Mouse (Mus musculus): ENCODE results near the gene Lrrc47. TPM values are rescaled to one million over a fixed set of nuclear protein-coding genes. Genes with fewer than 3 reads are reported as not detected.
A peak's percentile ranks its signal among the peaks of the same experiment; 100 is the strongest.

Lrrc47 gene
- polyA plus RNA-seq, 1 experiment from 2014 or later: 10.9 TPM

DNA sequence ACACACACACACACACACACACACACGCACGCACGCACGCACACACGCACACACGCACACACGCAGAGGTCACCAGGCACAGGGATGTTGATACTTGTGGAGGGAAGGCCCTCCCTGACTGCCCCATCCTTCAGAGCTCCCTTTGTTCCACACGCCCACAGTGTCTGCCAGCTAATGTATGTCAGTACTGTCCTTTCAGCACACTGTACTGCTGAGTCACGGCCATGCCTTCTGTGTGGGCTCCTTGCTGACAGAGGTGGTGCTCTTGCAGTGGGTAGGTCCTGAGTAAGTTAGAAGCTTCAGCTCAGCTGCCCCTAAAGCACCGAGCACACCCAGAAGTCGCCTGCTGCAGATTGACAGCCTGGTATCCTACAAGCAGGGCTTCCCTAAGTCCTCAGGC lies 31.1 kb upstream of the Lrrc47 start:
- H3K9ac ChIP-seq (ENCODE audit: low read length): no peak overlapping the region
- 81% methylated on average over 10 of the region's 11 CpGs for WGBS
- no peak overlapping the region for H3K4me2 ChIP-seq (ENCODE audit: low read depth, low read length)
- no peaks in the 10 kb centered on the region for H3K9me3 ChIP-seq (replicated peaks; ENCODE audit: control insufficient read depth, low read length)
- no peak overlapping the region for H3K27ac ChIP-seq (ENCODE audit: low read length)
- peaks cover 23% of the 10 kb centered on the region; the same call in 1 of the 2 replicates for H3K36me3 ChIP-seq (ENCODE audit: control insufficient read depth, insufficient read depth, low read length)
- no peak overlapping the region for H3K4me3 ChIP-seq (replicated peaks; ENCODE audit: low read length)
- no peak for ATAC-seq (ENCODE audit: insufficient read depth, low FRiP score)
- no peaks in the 10 kb centered on the region for H3K27me3 ChIP-seq (ENCODE audit: control insufficient read depth, insufficient read depth, low read length)
- peaks cover 8% of the 10 kb centered on the region for H3K4me1 ChIP-seq (ENCODE audit: control insufficient read depth, insufficient read depth, low read length)

DNA sequence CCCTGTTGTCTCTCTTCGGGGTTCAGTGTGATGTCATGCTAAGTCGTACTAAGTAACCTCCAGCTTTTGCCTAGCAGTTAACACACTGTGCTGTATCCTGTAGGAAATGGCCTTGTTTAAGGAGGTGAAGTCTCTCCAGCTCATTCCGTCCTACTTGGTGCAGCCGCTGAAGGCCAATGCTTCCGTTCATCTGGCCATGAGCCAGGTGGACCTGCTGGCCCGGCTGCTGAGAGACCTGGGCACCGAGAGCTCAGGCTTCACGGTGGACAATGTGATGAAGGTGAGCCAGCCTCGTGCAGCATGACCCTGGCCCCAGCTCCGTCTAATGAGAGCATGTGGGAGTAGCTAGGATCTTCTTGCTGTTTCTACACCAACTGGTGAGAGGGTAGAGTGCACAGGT lies 18.8 kb upstream of the Lrrc47 start:
- Histone ChIP-seq H3K9ac (ENCODE audit: low read length) (no peak overlapping the region), H3K9me3 (replicated peaks; ENCODE audit: control insufficient read depth, low read length) (no peaks in the 10 kb centered on the region), H3K4me2 (ENCODE audit: low read depth, low read length) (no peak overlapping the region), H3K4me3 (replicated peaks; ENCODE audit: low read length) (no peak overlapping the region), H3K4me1 (ENCODE audit: control insufficient read depth, insufficient read depth, low read length) (no peaks in the 10 kb centered on the region), H3K27ac (ENCODE audit: low read length) (no peak overlapping the region), H3K27me3 (ENCODE audit: control insufficient read depth, insufficient read depth, low read length) (no peaks in the 10 kb centered on the region), H3K36me3 (ENCODE audit: control insufficient read depth, insufficient read depth, low read length) (peaks cover 25% of the 10 kb centered on the region)
- no peak for ATAC-seq (ENCODE audit: insufficient read depth, low FRiP score)
- 91% methylated on average over 10 of the region's 10 CpGs for WGBS

GRCm38 (mm10) chr4:153993505-153993904 lies 18.0 kb upstream of the Lrrc47 start:
- Histone ChIP-seq H3K27me3 (ENCODE audit: control insufficient read depth, insufficient read depth, low read length) (no peaks in the 10 kb centered on the region), H3K4me2 (ENCODE audit: low read depth, low read length) (no peak overlapping the region), H3K27ac (ENCODE audit: low read length) (no peak overlapping the region), H3K9me3 (replicated peaks; ENCODE audit: control insufficient read depth, low read length) (no peaks in the 10 kb centered on the region), H3K36me3 (ENCODE audit: control insufficient read depth, insufficient read depth, low read length) (peaks cover 19% of the 10 kb centered on the region), H3K4me3 (replicated peaks; ENCODE audit: low read length) (no peak overlapping the region), H3K9ac (ENCODE audit: low read length) (no peak overlapping the region), H3K4me1 (ENCODE audit: control insufficient read depth, insufficient read depth, low read length) (no peaks in the 10 kb centered on the region)
- WGBS: 91% methylated on average over 8 of the region's 8 CpGs
- ATAC-seq (ENCODE audit: insufficient read depth, low FRiP score): no peak

GRCm38 (mm10) chr4:154005488-154005887 lies 6.0 kb upstream of the Lrrc47 start:
- no peak overlapping the region for H3K4me3 ChIP-seq (replicated peaks; ENCODE audit: low read length)
- no peaks in the 10 kb centered on the region for H3K9me3 ChIP-seq (replicated peaks; ENCODE audit: control insufficient read depth, low read length)
- H3K4me2 ChIP-seq (ENCODE audit: low read depth, low read length): no peak overlapping the region
- H3K27ac ChIP-seq (ENCODE audit: low read length): no peak overlapping the region
- 87% methylated on average over 5 of the region's 5 CpGs for WGBS
- no peak for ATAC-seq (ENCODE audit: insufficient read depth, low FRiP score)
- H3K36me3 ChIP-seq (ENCODE audit: control insufficient read depth, insufficient read depth, low read length): peaks cover 3% of the 10 kb centered on the region; the same call in 1 of the 2 replicates
- no peaks in the 10 kb centered on the region for H3K4me1 ChIP-seq (ENCODE audit: control insufficient read depth, insufficient read depth, low read length)
- H3K9ac ChIP-seq (ENCODE audit: low read length): no peak overlapping the region
- H3K27me3 ChIP-seq (ENCODE audit: control insufficient read depth, insufficient read depth, low read length): no peaks in the 10 kb centered on the region

DNA sequence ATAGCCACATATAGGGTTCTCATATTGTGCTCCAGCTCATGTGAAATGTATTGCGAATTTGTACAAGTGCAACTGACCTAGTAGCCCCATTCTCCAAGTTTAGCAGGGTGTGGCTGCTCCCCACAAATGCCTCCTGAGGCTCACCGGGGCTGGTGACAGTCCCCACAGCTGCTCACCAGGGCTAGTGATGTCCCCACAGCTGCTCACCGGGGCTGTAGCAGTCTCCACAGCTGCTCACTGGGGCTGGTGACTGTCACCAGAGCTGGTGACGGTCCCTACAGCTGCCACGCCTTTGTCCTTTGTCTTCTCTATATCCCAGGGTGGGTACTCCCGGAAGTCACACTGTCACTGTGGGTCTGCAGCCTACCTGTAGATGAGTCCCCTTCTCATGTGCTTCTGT lies 5.3 kb upstream of the Lrrc47 start:
- H3K27ac ChIP-seq (ENCODE audit: low read length): no peak overlapping the region
- no peak for ATAC-seq (ENCODE audit: insufficient read depth, low FRiP score)
- no peaks in the 10 kb centered on the region for H3K27me3 ChIP-seq (ENCODE audit: control insufficient read depth, insufficient read depth, low read length)
- 85% methylated on average over 6 of the region's 6 CpGs for WGBS
- no peak overlapping the region for H3K4me3 ChIP-seq (replicated peaks; ENCODE audit: low read length)
- H3K4me1 ChIP-seq (ENCODE audit: control insufficient read depth, insufficient read depth, low read length): no peaks in the 10 kb centered on the region
- H3K4me2 ChIP-seq (ENCODE audit: low read depth, low read length): no peak overlapping the region
- no peak overlapping the region for H3K9ac ChIP-seq (ENCODE audit: low read length)
- H3K9me3 ChIP-seq (replicated peaks; ENCODE audit: control insufficient read depth, low read length): no peaks in the 10 kb centered on the region
- peaks cover 3% of the 10 kb centered on the region; the same call in 1 of the 2 replicates for H3K36me3 ChIP-seq (ENCODE audit: control insufficient read depth, insufficient read depth, low read length)

DNA sequence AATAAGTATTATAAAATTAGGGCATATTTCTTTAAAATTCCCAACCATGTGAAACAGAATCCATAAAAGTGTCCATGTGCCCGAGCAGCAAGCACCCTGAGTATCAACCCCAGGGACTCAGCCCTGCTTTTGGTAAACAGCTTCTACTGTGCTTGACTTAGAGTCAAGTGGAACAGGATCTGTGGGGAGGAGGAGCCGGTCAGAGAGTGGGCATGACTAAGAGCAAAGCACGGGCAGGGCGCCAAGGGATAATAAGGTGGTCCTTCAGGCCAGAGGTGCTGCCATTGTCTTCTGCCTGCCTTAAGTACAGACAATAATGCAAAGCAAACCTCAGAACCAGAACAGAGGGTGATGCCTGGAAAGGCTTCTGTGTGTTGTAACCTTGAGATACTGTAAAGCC lies 3.8 kb upstream of the Lrrc47 start:
- ATAC-seq (ENCODE audit: insufficient read depth, low FRiP score): no peak
- 73% methylated on average over 4 of the region's 4 CpGs for WGBS
- Histone ChIP-seq H3K9ac (ENCODE audit: low read length) (no peak overlapping the region), H3K27ac (ENCODE audit: low read length) (no peak overlapping the region), H3K4me2 (ENCODE audit: low read depth, low read length) (no peak overlapping the region), H3K4me3 (replicated peaks; ENCODE audit: low read length) (no peak overlapping the region), H3K36me3 (ENCODE audit: control insufficient read depth, insufficient read depth, low read length) (peaks cover 3% of the 10 kb centered on the region; the same call in 1 of the 2 replicates), H3K27me3 (ENCODE audit: control insufficient read depth, insufficient read depth, low read length) (no peaks in the 10 kb centered on the region), H3K4me1 (ENCODE audit: control insufficient read depth, insufficient read depth, low read length) (peaks cover 1% of the 10 kb centered on the region), H3K9me3 (replicated peaks; ENCODE audit: control insufficient read depth, low read length) (no peaks in the 10 kb centered on the region)

GRCm38 (mm10) chr4:154010907-154011645 lies 455 bp upstream of the Lrrc47 start:
- Histone ChIP-seq H3K27me3 (ENCODE audit: control insufficient read depth, insufficient read depth, low read length) (no peaks in the 10 kb centered on the region), H3K4me1 (ENCODE audit: control insufficient read depth, insufficient read depth, low read length) (peaks cover 14% of the 10 kb centered on the region), H3K36me3 (ENCODE audit: control insufficient read depth, insufficient read depth, low read length) (0 out of 2 replicates have a peak, but pooled peaks cover 3% of the 10 kb centered on the region), H3K9me3 (replicated peaks; ENCODE audit: control insufficient read depth, low read length) (no peaks in the 10 kb centered on the region), H3K27ac (ENCODE audit: low read length) (no peak overlapping the region), H3K4me3 (replicated peaks; ENCODE audit: low read length) (peak overlapping the region; percentile 98), H3K9ac (ENCODE audit: low read length) (peak overlapping the region; percentile 97), H3K4me2 (ENCODE audit: low read depth, low read length) (peak overlapping the region; percentile 75)
- WGBS: 27% methylated on average over 13 of the region's 13 CpGs
- ATAC-seq (ENCODE audit: insufficient read depth, low FRiP score): 0 out of 2 replicates have a peak, but pooled peaks have one; percentile 22

GRCm38 (mm10) chr4:154012132-154012882 lies 776 bp downstream of the Lrrc47 start:
- Histone ChIP-seq H3K4me3 (replicated peaks; ENCODE audit: low read length) (peak overlapping the region; percentile 98), H3K4me1 (ENCODE audit: control insufficient read depth, insufficient read depth, low read length) (peaks cover 14% of the 10 kb centered on the region), H3K27ac (ENCODE audit: low read length) (peak overlapping the region; percentile 15), H3K27me3 (ENCODE audit: control insufficient read depth, insufficient read depth, low read length) (no peaks in the 10 kb centered on the region), H3K9me3 (replicated peaks; ENCODE audit: control insufficient read depth, low read length) (no peaks in the 10 kb centered on the region), H3K36me3 (ENCODE audit: control insufficient read depth, insufficient read depth, low read length) (0 out of 2 replicates have a peak, but pooled peaks cover 3% of the 10 kb centered on the region), H3K4me2 (ENCODE audit: low read depth, low read length) (peak overlapping the region; percentile 64), H3K9ac (ENCODE audit: low read length) (peak overlapping the region; percentile 97)
- 2% methylated on average over 55 of the region's 55 CpGs for WGBS
- no peak for ATAC-seq (ENCODE audit: insufficient read depth, low FRiP score)

DNA sequence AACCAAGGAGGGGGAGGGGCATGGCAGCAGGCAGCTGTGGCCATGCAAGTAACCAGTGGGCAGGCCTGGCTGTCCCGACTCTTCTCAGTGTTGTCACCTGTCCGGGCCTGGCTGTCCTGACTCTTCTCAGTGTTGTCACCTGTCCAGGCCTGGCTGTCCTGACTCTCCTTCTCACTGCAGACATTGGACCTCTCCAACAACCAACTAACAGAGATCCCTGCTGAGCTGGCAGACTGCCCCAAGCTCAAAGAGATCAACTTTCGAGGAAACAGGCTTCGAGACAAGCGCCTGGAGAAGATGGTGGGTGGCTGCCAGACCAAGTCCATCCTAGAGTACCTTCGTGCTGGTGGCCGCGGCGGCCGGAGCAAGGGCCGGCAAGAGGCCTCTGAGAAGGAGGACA lies 3.9 kb downstream of the Lrrc47 start:
- no peaks in the 10 kb centered on the region for H3K9me3 ChIP-seq (replicated peaks; ENCODE audit: control insufficient read depth, low read length)
- no peak overlapping the region for H3K27ac ChIP-seq (ENCODE audit: low read length)
- H3K4me1 ChIP-seq (ENCODE audit: control insufficient read depth, insufficient read depth, low read length): peaks cover 14% of the 10 kb centered on the region
- WGBS: 95% methylated on average over 11 of the region's 11 CpGs
- 0 out of 2 replicates have a peak, but pooled peaks cover 6% of the 10 kb centered on the region for H3K36me3 ChIP-seq (ENCODE audit: control insufficient read depth, insufficient read depth, low read length)
- H3K4me2 ChIP-seq (ENCODE audit: low read depth, low read length): no peak overlapping the region
- no peak overlapping the region for H3K4me3 ChIP-seq (replicated peaks; ENCODE audit: low read length)
- no peak overlapping the region for H3K9ac ChIP-seq (ENCODE audit: low read length)
- no peak for ATAC-seq (ENCODE audit: insufficient read depth, low FRiP score)
- no peaks in the 10 kb centered on the region for H3K27me3 ChIP-seq (ENCODE audit: control insufficient read depth, insufficient read depth, low read length)
